Mouse (Mus musculus): Measurements from ENCODE around the gene H2-T23. TPM values are rescaled to one million over a fixed set of nuclear protein-coding genes. Genes with fewer than 3 reads are reported as not detected.
A peak's percentile ranks its signal among the peaks of the same experiment; 100 is the strongest.

The H2-T23 gene
- polyA plus RNA-seq, 1 experiment from 2014 or later: 5.7 TPM

GRCm38 (mm10) chr17:35981776-35982175, 50.9 kb downstream of the H2-T23 start:
- Histone ChIP-seq H3K9ac (ENCODE audit: low read length) (no peak overlapping the region), H3K9me3 (ENCODE audit: control insufficient read depth, low read length) (no peaks in the 10 kb centered on the region), H3K27ac (ENCODE audit: low read depth) (no peak overlapping the region), H3K4me1 (replicated peaks; ENCODE audit: control insufficient read depth, insufficient read depth, low read length) (peaks cover 15% of the 10 kb centered on the region), H3K4me3 (ENCODE audit: low read depth, low read length) (no peak overlapping the region), H3K36me3 (ENCODE audit: control insufficient read depth, insufficient read depth, low read length) (peaks cover 51% of the 10 kb centered on the region), H3K27me3 (replicated peaks; ENCODE audit: control insufficient read depth, insufficient read depth, low read length) (no peaks in the 10 kb centered on the region), H3K4me2 (ENCODE audit: low read length) (no peak overlapping the region)
- DNase-seq (ENCODE audit: low spot score) (no peak), ATAC-seq (replicated peaks; ENCODE audit: low FRiP score, low TSS enrichment, low read depth) (no peak)
- 93% methylated on average over 9 of the region's 9 CpGs for WGBS

DNA sequence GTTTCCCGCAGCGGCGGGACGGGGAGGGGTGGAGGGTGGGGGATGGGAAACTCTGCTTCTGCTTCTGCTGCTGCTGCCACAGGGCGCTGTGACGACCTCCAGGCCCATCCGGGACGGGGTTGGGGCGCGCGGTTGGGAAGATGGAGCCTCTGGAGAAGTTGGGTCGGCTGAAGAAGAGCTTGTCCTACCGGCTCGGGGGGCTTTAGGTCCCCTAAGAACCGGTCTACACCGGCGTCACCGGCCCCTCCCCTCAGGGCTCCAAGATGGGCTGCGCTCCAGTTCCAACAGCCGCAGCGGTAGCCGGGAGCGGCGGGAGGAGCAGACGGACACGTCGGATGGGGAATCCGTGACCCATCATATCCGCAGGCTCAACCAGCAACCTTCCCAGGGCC, 52.3 kb downstream of the H2-T23 start:
- peak overlapping the region; percentile 74 for H3K9ac ChIP-seq (ENCODE audit: low read length)
- H3K36me3 ChIP-seq (ENCODE audit: control insufficient read depth, insufficient read depth, low read length): peaks cover 47% of the 10 kb centered on the region
- H3K4me2 ChIP-seq (ENCODE audit: low read length): peak overlapping the region; percentile 89
- ATAC-seq (replicated peaks; ENCODE audit: low FRiP score, low TSS enrichment, low read depth) (peak; percentile 42), DNase-seq (ENCODE audit: low spot score) (peak; percentile 85)
- 0% methylated on average over 29 of the region's 29 CpGs for WGBS
- peaks cover 15% of the 10 kb centered on the region for H3K4me1 ChIP-seq (replicated peaks; ENCODE audit: control insufficient read depth, insufficient read depth, low read length)
- H3K27ac ChIP-seq (ENCODE audit: low read depth): peak overlapping the region; percentile 98
- H3K4me3 ChIP-seq (ENCODE audit: low read depth, low read length): peak overlapping the region; percentile 98
- H3K27me3 ChIP-seq (replicated peaks; ENCODE audit: control insufficient read depth, insufficient read depth, low read length): no peaks in the 10 kb centered on the region
- H3K9me3 ChIP-seq (ENCODE audit: control insufficient read depth, low read length): no peaks in the 10 kb centered on the region

Other genes with a start within 250 kb of the H2-T23 start
- gene Ier3, start 211.2 kb downstream of the H2-T23 start, polyA plus RNA-seq (2014; fragmentation: Nextera tagmentation; extraction: Ambion mirVana): 4.4 and 5.1 TPM in 2 replicates
- gene Flot1, start 209.6 kb downstream of the H2-T23 start, polyA plus RNA-seq (2014; fragmentation: Nextera tagmentation; extraction: Ambion mirVana): 42.5 and 48.5 TPM in 2 replicates
- gene Tubb5, start 194.5 kb downstream of the H2-T23 start, polyA plus RNA-seq (2014; fragmentation: Nextera tagmentation; extraction: Ambion mirVana): 923 and 1,006 TPM in 2 replicates
- gene Mdc1, start 191.3 kb downstream of the H2-T23 start, polyA plus RNA-seq (2014; fragmentation: Nextera tagmentation; extraction: Ambion mirVana): 16.6 and 17.8 TPM in 2 replicates
- 62.6 and 69.3 TPM in 2 replicates for gene Nrm, start 171.5 kb downstream of the H2-T23 start, polyA plus RNA-seq (2014; fragmentation: Nextera tagmentation; extraction: Ambion mirVana)
- gene Ppp1r18, start 167.3 kb downstream of the H2-T23 start, polyA plus RNA-seq (2014; fragmentation: Nextera tagmentation; extraction: Ambion mirVana): 21.2 and 23.2 TPM in 2 replicates
- gene Dhx16, start 153.0 kb downstream of the H2-T23 start, polyA plus RNA-seq (2014; fragmentation: Nextera tagmentation; extraction: Ambion mirVana): 37.2 and 46.1 TPM in 2 replicates
- gene 2310061I04Rik, start 135.4 kb downstream of the H2-T23 start, polyA plus RNA-seq (2014; fragmentation: Nextera tagmentation; extraction: Ambion mirVana): 26.7 and 30.6 TPM in 2 replicates
- 68.5 and 76.3 TPM in 2 replicates for gene Atat1, start 122.8 kb downstream of the H2-T23 start, polyA plus RNA-seq (2014; fragmentation: Nextera tagmentation; extraction: Ambion mirVana)
- 119 and 128 TPM in 2 replicates for gene Mrps18b, start 116.5 kb downstream of the H2-T23 start, polyA plus RNA-seq (2014; fragmentation: Nextera tagmentation; extraction: Ambion mirVana)
- gene Ppp1r10, start 116.4 kb downstream of the H2-T23 start, polyA plus RNA-seq (2014; fragmentation: Nextera tagmentation; extraction: Ambion mirVana): 33.8 and 34.0 TPM in 2 replicates
- 88.4 and 89.1 TPM in 2 replicates for gene Abcf1, start 63.1 kb downstream of the H2-T23 start, polyA plus RNA-seq (2014; fragmentation: Nextera tagmentation; extraction: Ambion mirVana)
- gene Gnl1, start 53.0 kb downstream of the H2-T23 start, polyA plus RNA-seq (2014; fragmentation: Nextera tagmentation; extraction: Ambion mirVana): 37.8 and 38.3 TPM in 2 replicates
- 25.3 and 26.1 TPM in 2 replicates for gene Prr3, start 52.6 kb downstream of the H2-T23 start, polyA plus RNA-seq (2014; fragmentation: Nextera tagmentation; extraction: Ambion mirVana)
- 2.0 and 3.4 TPM in 2 replicates for gene H2-T24, start 12.3 kb downstream of the H2-T23 start, polyA plus RNA-seq (2014; fragmentation: Nextera tagmentation; extraction: Ambion mirVana)
- 15.0 and 17.8 TPM in 2 replicates for gene H2-T22, start 9.9 kb upstream of the H2-T23 start, polyA plus RNA-seq (2014; fragmentation: Nextera tagmentation; extraction: Ambion mirVana)
- not detected in 2 replicates for gene Gm6034, start 10.1 kb upstream of the H2-T23 start, polyA plus RNA-seq (2014; fragmentation: Nextera tagmentation; extraction: Ambion mirVana)
- not detected in 2 replicates for gene Gm11127, start 25.5 kb upstream of the H2-T23 start, polyA plus RNA-seq (2014; fragmentation: Nextera tagmentation; extraction: Ambion mirVana)
- gene Gm19684, start 88.8 kb upstream of the H2-T23 start, polyA plus RNA-seq (2014; fragmentation: Nextera tagmentation; extraction: Ambion mirVana): not detected in 2 replicates
- not detected in 2 replicates for gene Gm7030, start 96.6 kb upstream of the H2-T23 start, polyA plus RNA-seq (2014; fragmentation: Nextera tagmentation; extraction: Ambion mirVana)
- 0.13 TPM in 1 of 2 replicates, not detected in the other for gene Gm8909, start 135.7 kb upstream of the H2-T23 start, polyA plus RNA-seq (2014; fragmentation: Nextera tagmentation; extraction: Ambion mirVana)
- gene H2-T3, start 157.4 kb upstream of the H2-T23 start, polyA plus RNA-seq (2014; fragmentation: Nextera tagmentation; extraction: Ambion mirVana): 7.9 and 8.2 TPM in 2 replicates
- gene Rpp21, start 225.2 kb upstream of the H2-T23 start, polyA plus RNA-seq (2014; fragmentation: Nextera tagmentation; extraction: Ambion mirVana): 156 and 158 TPM in 2 replicates
- gene Trim39, start 239.4 kb upstream of the H2-T23 start, polyA plus RNA-seq (2014; fragmentation: Nextera tagmentation; extraction: Ambion mirVana): 11.3 and 13.6 TPM in 2 replicates

Data from intestine, embryonic 14.5 days (tissue).